Mouse (Mus musculus): ENCODE results near the gene Sp7. TPM values are rescaled to one million over a fixed set of nuclear protein-coding genes. Genes with fewer than 3 reads are reported as not detected.

Gene Sp7
- polyA plus RNA-seq, 1 experiment = 0.24 TPM

GRCm38 (mm10) chr15:102392520-102392919 lies 25.5 kb upstream of the Sp7 start:
- H3K4me3 ChIP-seq = no peak overlapping the region
- no peaks in the 10 kb centered on the region for H3K36me3 ChIP-seq (ENCODE audit: control insufficient read depth, insufficient read depth)
- no peaks in the 10 kb centered on the region for H3K79me2 ChIP-seq (ENCODE audit: control insufficient read depth, insufficient read depth)
- no peak overlapping the region for H3K4me2 ChIP-seq (ENCODE audit: low read depth)
- no peaks in the 10 kb centered on the region for H3K27me3 ChIP-seq (ENCODE audit: control insufficient read depth, insufficient read depth, insufficient read length)
- no peak for TF ChIP-seq SRF (IDR thresholded peaks at IDR 0.05; ENCODE audit: control insufficient read depth, insufficient read length, low read depth)
- TF ChIP-seq POLR2A (IDR thresholded peaks at IDR 0.05; ENCODE audit: insufficient read length, low read depth) = no peak
- no peak overlapping the region for H3ac ChIP-seq (ENCODE audit: control insufficient read depth, insufficient read length)

DNA sequence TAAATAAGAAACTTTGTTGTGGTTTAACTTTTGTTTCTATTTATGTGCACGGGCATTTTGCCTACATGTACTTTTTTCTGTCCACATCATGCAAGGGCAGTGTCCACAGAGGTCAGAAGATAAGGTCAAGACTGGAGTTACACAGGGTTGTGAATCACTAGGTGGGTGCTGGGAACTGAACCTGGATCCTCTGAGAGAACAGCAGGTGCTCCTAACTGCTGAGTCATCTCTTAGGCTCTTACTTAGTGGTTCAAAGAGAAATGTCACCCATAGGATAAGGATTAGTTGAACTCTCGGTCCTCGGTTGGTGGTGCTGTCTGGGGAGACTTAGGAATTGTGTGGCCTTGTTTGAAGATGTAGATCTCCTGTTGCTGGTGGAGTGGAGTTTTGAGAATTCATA lies 22.0 kb upstream of the Sp7 start:
- Histone ChIP-seq H3K4me2 (ENCODE audit: low read depth) (no peak overlapping the region), H3K36me3 (ENCODE audit: control insufficient read depth, insufficient read depth) (no peaks in the 10 kb centered on the region), H3K4me3 (no peak overlapping the region), H3K79me2 (ENCODE audit: control insufficient read depth, insufficient read depth) (no peaks in the 10 kb centered on the region), H3ac (ENCODE audit: control insufficient read depth, insufficient read length) (no peak overlapping the region), H3K27me3 (ENCODE audit: control insufficient read depth, insufficient read depth, insufficient read length) (no peaks in the 10 kb centered on the region)
- TF ChIP-seq CEBPB (IDR thresholded peaks at IDR 0.05; ENCODE audit: insufficient read depth, poor library complexity, severe bottlenecking) (no peak), MYOD1 (IDR thresholded peaks at IDR 0.05; ENCODE audit: control insufficient read depth in 1 of 3, insufficient read length in 2 of 3, low read depth in 2 of 3) (peak in 1 of 3 experiments; percentile 50)

- TF ChIP-seq REST (IDR thresholded peaks at IDR 0.05; ENCODE audit: insufficient read depth, insufficient read length) (no peak), MYOG (IDR thresholded peaks at IDR 0.05; ENCODE audit: control insufficient read depth in 1 of 3, insufficient read depth in 1 of 3, insufficient read length in 2 of 3, low read depth in 2 of 3) (no peak), MAX (IDR thresholded peaks at IDR 0.05; ENCODE audit: low read depth) (no peak), POLR2A (IDR thresholded peaks at IDR 0.05; ENCODE audit: insufficient read length, low read depth) (no peak), TCF12 (IDR thresholded peaks at IDR 0.05; ENCODE audit: insufficient read depth, poor library complexity, severe bottlenecking) (no peak), POLR2AphosphoS2 (IDR thresholded peaks at IDR 0.05; ENCODE audit: insufficient read length, low read depth) (no peak), E2F4 (IDR thresholded peaks at IDR 0.05; ENCODE audit: insufficient read depth) (no peak), MYOD1 (IDR thresholded peaks at IDR 0.05; ENCODE audit: control insufficient read depth in 1 of 3, insufficient read length in 2 of 3, low read depth in 2 of 3) (no peak), TCF3 (IDR thresholded peaks at IDR 0.05; ENCODE audit: insufficient read length, low read depth) (no peak), SRF (IDR thresholded peaks at IDR 0.05; ENCODE audit: control insufficient read depth, insufficient read length, low read depth) (no peak), CEBPB (IDR thresholded peaks at IDR 0.05; ENCODE audit: insufficient read depth, poor library complexity, severe bottlenecking) (no peak), USF1 (IDR thresholded peaks at IDR 0.05; ENCODE audit: low read depth) (no peak)
- Histone ChIP-seq H3K79me2 (ENCODE audit: control insufficient read depth, insufficient read depth) (no peaks in the 10 kb centered on the region), H3K27me3 (ENCODE audit: control insufficient read depth, insufficient read depth, insufficient read length) (no peaks in the 10 kb centered on the region), H3K36me3 (ENCODE audit: control insufficient read depth, insufficient read depth) (no peaks in the 10 kb centered on the region), H3K4me3 (no peak overlapping the region), H3K4me2 (ENCODE audit: low read depth) (no peak overlapping the region), H3ac (ENCODE audit: control insufficient read depth, insufficient read length) (no peak overlapping the region)
Observed at GRCm38 (mm10) chr15:102386640-102387039, 19.7 kb upstream of the Sp7 start.

DNA sequence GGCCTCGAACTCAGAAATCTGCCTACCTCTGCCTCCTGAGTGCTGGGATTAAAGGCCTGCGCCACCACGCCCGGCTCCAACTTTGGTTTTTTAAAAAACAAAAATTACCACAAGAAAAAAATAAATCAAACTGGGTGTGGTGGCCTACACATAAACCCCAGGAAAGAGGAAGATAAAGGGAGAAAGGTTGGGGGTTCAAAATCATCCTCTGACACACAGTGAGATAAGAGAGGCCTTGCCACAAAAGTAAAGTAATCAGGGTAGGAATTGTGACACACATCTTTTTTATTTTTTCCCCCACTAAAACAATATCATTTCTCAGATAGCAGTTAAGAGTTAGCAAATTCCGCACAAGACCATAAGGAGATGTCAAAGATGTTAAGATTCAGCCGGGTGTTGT lies 16.7 kb upstream of the Sp7 start:
- no peak overlapping the region for H3K4me3 ChIP-seq
- TF ChIP-seq POLR2A (IDR thresholded peaks at IDR 0.05; ENCODE audit: insufficient read length, low read depth) (no peak), REST (IDR thresholded peaks at IDR 0.05; ENCODE audit: insufficient read depth, insufficient read length) (no peak), MAX (IDR thresholded peaks at IDR 0.05; ENCODE audit: low read depth) (no peak), TCF12 (IDR thresholded peaks at IDR 0.05; ENCODE audit: insufficient read depth, poor library complexity, severe bottlenecking) (no peak), POLR2AphosphoS2 (IDR thresholded peaks at IDR 0.05; ENCODE audit: insufficient read length, low read depth) (no peak), MYOD1 (IDR thresholded peaks at IDR 0.05; ENCODE audit: control insufficient read depth in 1 of 3, insufficient read length in 2 of 3, low read depth in 2 of 3) (no peak), E2F4 (IDR thresholded peaks at IDR 0.05; ENCODE audit: insufficient read depth) (no peak), USF1 (IDR thresholded peaks at IDR 0.05; ENCODE audit: low read depth) (no peak), CEBPB (IDR thresholded peaks at IDR 0.05; ENCODE audit: insufficient read depth, poor library complexity, severe bottlenecking) (no peak)
- no peak overlapping the region for H3ac ChIP-seq (ENCODE audit: control insufficient read depth, insufficient read length)
- H3K36me3 ChIP-seq (ENCODE audit: control insufficient read depth, insufficient read depth) = no peaks in the 10 kb centered on the region
- no peaks in the 10 kb centered on the region for H3K79me2 ChIP-seq (ENCODE audit: control insufficient read depth, insufficient read depth)
- H3K4me2 ChIP-seq (ENCODE audit: low read depth) = no peak overlapping the region
- H3K27me3 ChIP-seq (ENCODE audit: control insufficient read depth, insufficient read depth, insufficient read length) = no peaks in the 10 kb centered on the region

- Histone ChIP-seq H3K36me3 (ENCODE audit: control insufficient read depth, insufficient read depth) (no peaks in the 10 kb centered on the region), H3ac (ENCODE audit: control insufficient read depth, insufficient read length) (no peak overlapping the region)
- TF ChIP-seq SRF (IDR thresholded peaks at IDR 0.05; ENCODE audit: control insufficient read depth, insufficient read length, low read depth) = no peak
- TF ChIP-seq E2F4 (IDR thresholded peaks at IDR 0.05; ENCODE audit: insufficient read depth) = no peak
- no peak for TF ChIP-seq REST (IDR thresholded peaks at IDR 0.05; ENCODE audit: insufficient read depth, insufficient read length)
- TF ChIP-seq MYOD1 (IDR thresholded peaks at IDR 0.05; ENCODE audit: control insufficient read depth in 1 of 3, insufficient read length in 2 of 3, low read depth in 2 of 3) = no peak
- TF ChIP-seq USF1 (IDR thresholded peaks at IDR 0.05; ENCODE audit: low read depth) = no peak
Observed at GRCm38 (mm10) chr15:102381575-102381974, 14.6 kb upstream of the Sp7 start.

More at GRCm38 (mm10) chr15:102381575-102381974, 14.6 kb upstream of the Sp7 start:
- Histone ChIP-seq H3K27me3 (ENCODE audit: control insufficient read depth, insufficient read depth, insufficient read length) (no peaks in the 10 kb centered on the region), H3K4me2 (ENCODE audit: low read depth) (no peak overlapping the region), H3K4me3 (no peak overlapping the region), H3K79me2 (ENCODE audit: control insufficient read depth, insufficient read depth) (no peaks in the 10 kb centered on the region)

Measured in myocyte (in vitro differentiated cells).